Mouse (Mus musculus) E14TG2a.4 (cell line): ENCODE results near the gene Rnf13.

Experiments
- H3K27me3 ChIP-seq: 2 replicates; pipeline ENCODE4 v1.6.1; 2014; ENCODE audit warnings: low read length, control low read depth; ENCODE audit not compliant: insufficient read depth
- H3K36me3 ChIP-seq: 2 replicates; pipeline ENCODE4 v1.6.1; 2014; ENCODE audit warnings: low read length, control low read depth; ENCODE audit not compliant: insufficient read depth
- H3K4me1 ChIP-seq: replicated peaks from 2 replicates; pipeline ENCODE4 v1.6.1; 2014; ENCODE audit warnings: low read depth, low read length, control low read depth
- H3K4me3 ChIP-seq: replicated peaks from 2 replicates; pipeline ENCODE4 v1.5.1; 2014; ENCODE audit warnings: mild to moderate bottlenecking, low read length
- H3K9me3 ChIP-seq: 2 replicates; pipeline ENCODE4 v1.6.1; 2014; ENCODE audit warnings: low read length, control low read depth
- CTCF ChIP-seq: conservative IDR thresholded peaks from 2 replicates; pipeline ENCODE4 v1.5.1; 2014; ENCODE audit warnings: low read length
- NANOG ChIP-seq: IDR thresholded peaks from 2 replicates; pipeline ENCODE4 v1.6.1; 2014; ENCODE audit warnings: borderline replicate concordance, low read length, mixed read lengths
- POU5F1 ChIP-seq: IDR thresholded peaks from 2 replicates; pipeline ENCODE4 v1.6.1; 2014; ENCODE audit warnings: low read length, borderline replicate concordance

Gene Rnf13

DNA sequence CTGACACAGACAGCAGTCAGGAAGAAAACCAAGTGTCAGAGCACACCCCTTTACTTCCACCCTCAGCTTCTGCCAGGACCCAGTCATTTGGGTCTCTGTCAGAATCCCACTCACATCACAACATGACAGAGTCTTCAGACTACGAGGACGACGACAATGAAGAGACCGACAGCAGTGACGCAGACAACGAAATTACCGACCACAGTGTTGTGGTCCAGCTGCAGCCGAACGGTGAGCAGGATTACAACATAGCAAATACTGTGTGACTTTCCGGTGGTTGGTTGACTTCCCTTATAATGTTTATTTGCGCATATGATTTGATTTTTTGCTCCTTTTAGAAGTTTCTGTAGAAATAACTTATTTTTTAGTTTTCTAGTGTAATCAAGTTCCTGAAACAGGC, 97.7 kb downstream of the Rnf13 start:
- no peak overlapping the region for H3K4me3 ChIP-seq
- peaks cover 5% of the 10 kb centered on the region; the same call in 1 of the 2 replicates for H3K36me3 ChIP-seq
- TF ChIP-seq NANOG (no peak), CTCF (no peak), POU5F1 (no peak)
- no peaks in the 10 kb centered on the region for H3K9me3 ChIP-seq
- H3K4me1 ChIP-seq = no peaks in the 10 kb centered on the region
- no peaks in the 10 kb centered on the region for H3K27me3 ChIP-seq

DNA sequence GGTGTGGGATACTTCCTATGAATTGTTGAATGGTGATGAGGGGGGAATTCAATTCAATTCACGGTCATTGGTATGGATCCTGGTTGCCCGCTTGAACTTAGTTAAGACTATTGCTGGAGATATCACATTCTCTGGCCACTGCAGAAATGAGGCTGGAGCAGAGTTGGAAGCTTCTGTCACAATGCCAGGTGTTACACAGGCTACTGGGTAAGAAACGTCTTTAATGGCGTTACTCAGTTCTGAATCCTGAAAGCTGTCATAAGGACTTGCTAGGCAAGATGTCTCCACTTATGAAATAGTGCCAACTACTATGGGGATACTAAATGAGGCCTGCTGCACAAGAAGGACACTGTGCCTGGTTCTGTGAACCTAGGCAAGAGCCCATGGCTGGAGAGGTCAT, 101.0 kb downstream of the Rnf13 start:
- TF ChIP-seq CTCF = no peak
- no peak for TF ChIP-seq POU5F1
- no peak for TF ChIP-seq NANOG
- Histone ChIP-seq H3K4me1 (no peaks in the 10 kb centered on the region), H3K27me3 (no peaks in the 10 kb centered on the region), H3K9me3 (no peaks in the 10 kb centered on the region), H3K36me3 (peaks cover 10% of the 10 kb centered on the region), H3K4me3 (no peak overlapping the region)

DNA sequence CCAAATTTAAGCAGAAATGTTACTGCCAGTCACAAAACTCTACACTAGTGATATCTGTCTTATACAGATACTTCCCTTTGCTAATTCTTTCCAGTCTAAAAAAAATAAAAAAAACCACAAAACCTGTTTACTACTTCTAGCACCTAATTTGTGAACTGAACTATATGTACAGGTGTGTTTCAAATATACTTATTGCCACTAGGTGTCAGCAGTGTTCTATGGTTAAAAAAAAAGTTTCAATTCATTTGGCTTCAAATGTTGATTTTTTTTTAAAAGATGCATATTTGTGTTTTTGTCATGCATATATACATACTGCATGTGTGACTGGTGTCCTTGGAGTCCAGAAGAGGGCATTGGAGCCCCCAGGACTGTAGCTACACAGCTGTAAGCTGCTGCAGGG, 107.9 kb downstream of the Rnf13 start:
- TF ChIP-seq NANOG (no peak), POU5F1 (no peak), CTCF (peak; percentile 50)
- Histone ChIP-seq H3K4me3 (no peak overlapping the region), H3K9me3 (no peaks in the 10 kb centered on the region), H3K4me1 (peaks cover 15% of the 10 kb centered on the region), H3K36me3 (peaks cover 26% of the 10 kb centered on the region), H3K27me3 (no peaks in the 10 kb centered on the region)

DNA sequence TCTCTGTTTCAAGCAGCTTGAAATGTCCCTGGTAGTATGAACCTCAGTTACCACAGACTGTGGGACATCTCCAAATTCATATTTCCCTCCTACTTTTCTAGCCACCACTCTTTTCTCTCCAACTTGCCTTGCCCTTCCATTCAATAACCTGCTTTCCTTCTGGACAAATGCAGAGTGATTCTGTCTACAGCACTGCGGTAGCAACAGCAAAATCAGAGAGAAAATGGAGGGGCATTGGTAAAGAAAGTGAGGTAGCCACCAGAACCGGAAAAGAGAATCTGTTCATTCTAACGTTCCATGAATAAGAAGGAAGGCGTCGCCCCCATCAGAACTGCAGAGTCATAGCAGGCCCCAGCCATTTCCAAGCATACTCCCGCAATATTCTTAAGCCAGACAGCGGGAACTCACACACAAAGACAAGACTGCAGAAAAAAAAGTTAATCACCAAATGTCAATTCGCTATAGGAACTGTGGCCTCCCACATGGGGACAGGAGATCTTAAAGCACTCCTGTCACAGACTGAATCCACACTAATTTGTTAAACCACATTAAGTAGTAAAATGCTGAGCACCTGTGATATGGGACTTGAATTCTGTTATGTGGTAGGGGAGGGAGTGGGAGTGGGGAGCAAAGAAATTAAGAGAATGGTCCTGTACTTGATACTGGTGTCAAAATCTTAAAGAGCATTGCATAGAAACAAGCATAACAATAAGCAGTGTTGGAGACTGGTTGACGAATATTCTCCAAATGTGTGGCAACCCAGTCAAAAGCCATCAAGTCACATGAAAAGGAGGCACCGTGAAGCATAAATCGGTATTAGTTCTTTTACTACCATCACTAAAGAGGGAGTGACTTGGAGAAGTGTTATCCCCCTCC, 110.2 kb downstream of the Rnf13 start:
- no peaks in the 10 kb centered on the region for H3K27me3 ChIP-seq
- H3K36me3 ChIP-seq = peaks cover 26% of the 10 kb centered on the region
- H3K4me1 ChIP-seq = peaks cover 19% of the 10 kb centered on the region
- TF ChIP-seq NANOG (no peak), CTCF (no peak), POU5F1 (no peak)
- peaks cover 4% of the 10 kb centered on the region; the same call in 1 of the 2 replicates for H3K9me3 ChIP-seq
- peak overlapping the region; percentile 97 for H3K4me3 ChIP-seq

DNA sequence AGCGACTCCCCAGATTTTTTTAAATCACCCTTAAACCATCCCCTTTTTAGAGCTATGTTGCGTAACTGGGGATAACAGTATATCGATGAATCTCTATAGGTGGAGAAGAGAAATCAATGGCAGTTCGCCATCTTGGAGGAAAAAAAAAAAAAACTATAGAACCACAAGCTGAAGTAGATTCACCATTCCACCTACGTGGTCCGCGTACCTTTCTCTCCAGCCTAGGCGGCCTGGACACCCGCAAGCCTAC, 110.7 kb downstream of the Rnf13 start:
- Histone ChIP-seq H3K4me3 (peak overlapping the region; percentile 97), H3K36me3 (peaks cover 22% of the 10 kb centered on the region), H3K4me1 (peaks cover 19% of the 10 kb centered on the region), H3K27me3 (no peaks in the 10 kb centered on the region), H3K9me3 (peaks cover 4% of the 10 kb centered on the region; the same call in 1 of the 2 replicates)
- no peak for TF ChIP-seq CTCF
- TF ChIP-seq NANOG = no peak
- TF ChIP-seq POU5F1 = no peak

DNA sequence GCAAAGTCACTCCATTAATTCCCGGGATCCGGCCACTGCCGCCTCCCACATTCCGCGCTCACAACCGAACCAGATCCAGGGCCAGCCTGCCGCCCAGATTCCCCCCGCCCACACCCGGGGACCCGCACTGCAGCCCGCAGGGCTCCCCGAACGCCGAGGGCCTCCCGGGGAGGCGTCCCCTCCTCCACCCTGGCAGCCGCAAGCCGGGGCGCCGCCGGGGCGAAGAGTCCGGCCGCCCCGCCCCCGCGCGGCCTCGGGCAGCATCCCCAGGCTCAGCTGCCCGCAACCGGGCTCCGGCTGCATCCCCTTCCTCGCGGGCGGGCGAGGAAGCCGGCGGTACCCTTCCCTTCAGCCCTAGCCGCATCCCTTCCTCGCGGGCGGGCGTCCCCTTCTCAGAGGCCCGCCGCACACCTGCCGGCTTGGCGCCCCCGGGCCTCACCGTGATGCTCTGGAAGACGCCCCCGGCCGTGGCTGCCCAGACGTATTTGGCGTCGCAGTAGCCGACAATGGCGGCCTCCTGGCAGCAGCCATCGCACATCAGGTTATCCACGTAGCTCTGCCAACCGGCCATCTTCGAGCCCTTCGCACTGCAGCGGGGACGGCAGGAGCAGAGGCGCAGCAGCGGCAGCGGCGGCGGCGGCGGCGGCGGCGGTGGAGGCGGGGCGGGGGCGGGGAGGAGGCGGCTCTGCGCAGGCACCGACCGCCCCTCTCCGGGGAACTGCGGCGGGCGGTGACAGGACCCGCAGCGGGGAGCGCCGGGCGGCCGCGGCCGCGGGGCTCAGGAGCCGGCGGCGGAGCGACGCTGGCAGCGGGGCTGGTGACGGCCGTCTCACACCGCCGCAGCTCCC, 111.3 kb downstream of the Rnf13 start:
- peaks cover 19% of the 10 kb centered on the region for H3K4me1 ChIP-seq
- no peak for TF ChIP-seq NANOG
- TF ChIP-seq CTCF = no peak
- no peak for TF ChIP-seq POU5F1
- no peaks in the 10 kb centered on the region for H3K27me3 ChIP-seq
- peak overlapping the region; percentile 97 for H3K4me3 ChIP-seq
- H3K9me3 ChIP-seq = peaks cover 4% of the 10 kb centered on the region; the same call in 1 of the 2 replicates
- peaks cover 19% of the 10 kb centered on the region for H3K36me3 ChIP-seq

DNA sequence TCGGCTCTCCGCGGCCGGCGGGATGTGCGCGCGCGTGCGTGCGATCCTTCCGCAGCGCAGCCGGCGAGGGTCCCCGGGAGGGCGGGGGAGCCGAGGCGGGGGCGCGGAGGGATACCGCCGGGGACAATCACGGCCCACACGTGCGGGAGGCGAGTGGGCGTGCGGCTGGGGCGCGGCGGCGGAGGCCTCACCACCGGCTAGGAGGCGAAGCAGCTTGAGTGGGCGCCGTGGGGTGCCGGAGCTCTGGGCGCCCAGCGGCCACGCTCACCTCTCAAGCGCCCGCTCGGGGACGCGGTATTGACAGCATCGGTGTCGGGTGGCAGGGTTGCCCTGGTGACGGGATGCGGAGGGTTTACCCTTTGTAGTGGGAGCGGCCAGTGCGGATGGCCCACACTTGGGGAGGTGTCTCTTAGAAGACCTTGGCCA, 111.9 kb downstream of the Rnf13 start, which contains the start of gene Pfn2:
Gene Pfn2 (minus strand): TSS at position 320 of the 426 bp plus-strand sequence.
- H3K4me3 ChIP-seq = peak within 1 kb of the TSS; percentile 97
- no peaks in the 10 kb centered on the region for H3K27me3 ChIP-seq
- TF ChIP-seq CTCF (no peak), NANOG (no peak), POU5F1 (no peak)
- peaks cover 19% of the 10 kb centered on the region for H3K4me1 ChIP-seq
- H3K9me3 ChIP-seq = peaks cover 4% of the 10 kb centered on the region; the same call in 1 of the 2 replicates
- H3K36me3 ChIP-seq = peaks cover 13% of the 10 kb centered on the region

DNA sequence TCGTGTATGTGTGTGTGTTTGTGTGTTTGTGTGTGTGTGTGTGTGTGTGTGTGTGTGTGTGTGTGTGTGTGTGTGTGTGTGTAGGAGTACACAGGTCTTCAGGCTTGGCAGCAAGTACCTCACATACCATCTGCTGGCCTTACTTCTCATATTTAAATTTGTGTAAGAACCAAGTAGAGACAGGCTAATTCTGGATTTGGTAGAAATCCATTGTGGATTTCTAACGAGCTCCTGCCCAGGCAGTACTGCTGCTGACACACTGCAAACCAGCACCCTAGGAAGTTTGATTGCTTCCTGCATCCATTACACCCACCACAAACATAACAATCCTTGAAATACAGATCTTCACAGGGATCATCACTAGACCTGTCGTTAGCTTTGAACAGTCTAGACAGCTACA, 147.1 kb downstream of the Rnf13 start:
- Histone ChIP-seq H3K27me3 (no peaks in the 10 kb centered on the region), H3K36me3 (no peaks in the 10 kb centered on the region), H3K4me1 (no peaks in the 10 kb centered on the region), H3K9me3 (peaks cover 6% of the 10 kb centered on the region), H3K4me3 (no peak overlapping the region)
- TF ChIP-seq CTCF (no peak), NANOG (no peak), POU5F1 (no peak)
